Mouse (Mus musculus) monocyte, adult 2 months (primary cell): ENCODE measurements around the gene Obsl1.

ENCODE experiments used
- DNase-seq, 2 experiments: peaks; one replicate each; pipeline ENCODE4 v3.0.0; 2022; ENCODE audit warnings: low spot score in 2 of 2, low read depth in 1 of 2

The Obsl1 gene

DNA sequence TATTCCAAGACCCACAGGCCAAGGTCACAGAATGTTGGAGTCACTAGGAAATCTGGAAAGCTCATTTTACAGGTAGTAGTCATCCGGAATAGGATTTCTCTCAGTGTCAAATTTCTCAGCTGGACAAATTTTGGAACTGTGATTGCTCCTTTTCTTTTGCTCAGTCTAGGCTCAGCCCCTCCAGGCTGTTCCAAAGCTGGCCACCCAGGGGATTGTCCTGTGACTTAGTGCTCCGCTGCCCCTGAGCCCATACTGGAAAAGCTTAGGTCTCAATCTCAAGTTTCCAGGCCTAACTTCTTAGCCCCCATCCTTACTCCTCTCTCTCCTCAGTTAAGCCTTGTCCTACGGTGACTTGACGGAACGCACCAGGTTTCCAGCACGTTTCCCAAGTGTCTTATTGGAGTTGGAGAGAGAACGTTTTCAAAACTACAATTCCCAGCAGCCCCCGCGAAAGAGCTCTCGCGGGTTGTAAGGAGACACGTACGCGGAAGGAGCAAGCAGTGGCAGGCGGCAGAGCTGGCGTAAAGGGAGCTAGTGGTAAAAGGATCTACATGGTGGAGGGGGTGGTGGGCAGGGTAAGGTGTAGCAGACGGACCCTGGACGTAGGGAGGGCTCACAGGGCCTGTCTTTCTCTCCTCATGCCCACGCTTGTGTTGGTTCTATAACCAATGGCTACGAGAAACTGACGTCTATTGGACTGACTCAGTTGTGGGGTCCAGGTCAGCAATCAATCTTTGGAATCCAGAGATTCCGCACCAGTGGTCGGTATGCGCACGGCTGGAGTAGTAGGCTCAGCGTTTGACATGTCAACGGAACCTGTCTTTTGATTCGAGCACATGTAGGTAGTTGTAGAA is 70.5 kb downstream of the Obsl1 start, which contains the start of gene Gmppa:
TSS of gene Gmppa (plus strand) at position 456 of the 854 bp plus-strand sequence.
- peak in 1 of 2 experiments; percentile 36 for DNase-seq
